In the genomic region with DNA sequence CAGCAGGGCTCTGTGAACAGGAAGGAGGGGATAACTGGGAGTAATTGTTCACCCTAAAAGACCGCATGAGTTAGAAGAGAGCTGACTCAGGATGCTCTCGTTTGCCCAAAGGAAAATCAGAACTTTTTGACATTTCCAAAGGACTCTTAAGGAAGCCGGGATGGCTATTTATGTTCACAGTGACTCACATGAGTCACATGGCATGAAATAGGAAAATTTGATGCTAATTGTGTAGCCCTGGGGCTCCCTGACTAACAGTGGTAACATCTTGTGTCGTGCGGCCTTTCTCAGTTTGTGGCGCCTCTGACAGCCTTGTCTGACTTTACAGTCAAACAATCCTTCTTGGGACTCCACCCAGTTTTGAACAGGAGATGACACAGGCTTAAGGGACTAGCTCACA, we compare ENCODE assay signal across 21 mouse cellular contexts. TPM values are rescaled to one million over a fixed set of nuclear protein-coding genes. Genes with fewer than 3 reads are reported as not detected.
DNase-seq lines count a peak whose midpoint lies in the region; ATAC-seq and TF ChIP-seq lines count a peak whose summit lies in the region.
"Had no signal": no experiment of that assay in that cellular context is flagged by ENCODE, and none has a peak within 500 bp of the region (broad histone marks: within the 10 kb centered on the region; RNA-seq: fewer than 3 reads in every experiment).

No protein-coding gene starts in this region.

- H3K36me3 ChIP-seq in C2C12 (ENCODE audit: control insufficient read depth, insufficient read depth): no peaks in the 10 kb centered on the region
- no peaks in the 10 kb centered on the region for H3K36me3 ChIP-seq in myocyte (ENCODE audit: control insufficient read depth, insufficient read depth)
- H3K36me3 ChIP-seq in forebrain, embryonic 12.5 days (replicated peaks): no peaks in the 10 kb centered on the region
- H3K36me3 ChIP-seq: forebrain, embryonic 15.5 days; limb, embryonic 15.5 days; liver, embryonic 15.5 days; midbrain, embryonic 13.5 days had no signal

- H3ac ChIP-seq in C2C12 (ENCODE audit: control insufficient read depth, insufficient read length, low read depth) (no peak overlapping the region), myocyte (ENCODE audit: control insufficient read depth, insufficient read length) (no peak overlapping the region)

- ATAC-seq in forebrain, embryonic 12.5 days (ENCODE audit: low FRiP score): no peak
- ATAC-seq: forebrain, embryonic 15.5 days; hindbrain, embryonic 16.5 days; intestine, embryonic 16.5 days; lung, postnatal 0 days; midbrain, embryonic 13.5 days had no signal

- H3K27ac ChIP-seq in forebrain, embryonic 12.5 days: no peak overlapping the region
- H3K27ac ChIP-seq: forebrain, embryonic 15.5 days; limb, embryonic 15.5 days; liver, embryonic 15.5 days; midbrain, embryonic 13.5 days had no signal

- no peaks in the 10 kb centered on the region for H3K9me3 ChIP-seq in forebrain, embryonic 12.5 days
- H3K9me3 ChIP-seq: forebrain, embryonic 15.5 days; limb, embryonic 15.5 days; liver, embryonic 15.5 days; midbrain, embryonic 13.5 days had no signal

- H3K79me3 ChIP-seq in C2C12 (ENCODE audit: low read depth): no peaks in the 10 kb centered on the region

- H3K9ac ChIP-seq in forebrain, embryonic 12.5 days: no peak overlapping the region
- H3K9ac ChIP-seq: forebrain, embryonic 15.5 days; limb, embryonic 15.5 days; liver, embryonic 15.5 days; midbrain, embryonic 13.5 days had no signal

- H3K4me1 ChIP-seq in forebrain, embryonic 12.5 days: peaks cover 7% of the 10 kb centered on the region
- H3K4me1 ChIP-seq: liver, embryonic 15.5 days had no signal

- H3K79me2 ChIP-seq in C2C12 (ENCODE audit: control insufficient read depth, insufficient read depth) (no peaks in the 10 kb centered on the region), myocyte (ENCODE audit: control insufficient read depth, insufficient read depth) (no peaks in the 10 kb centered on the region)

- intact Hi-C loops in left cerebral cortex, postnatal 14 days (cut with DNase I): loop anchor here (5.0 kb wide), 1 partner anchor 39 kb away; no protein-coding TSS in a partner anchor
- intact Hi-C loops in left cerebral cortex, postnatal 10 days (cut with DNase I): loop anchor here (5.0 kb wide), 1 partner anchor 39 kb away; no protein-coding TSS in a partner anchor

- no peaks in the 10 kb centered on the region for H3K27me3 ChIP-seq in C2C12 (ENCODE audit: control insufficient read depth, insufficient read depth, insufficient read length)
- no peaks in the 10 kb centered on the region for H3K27me3 ChIP-seq in myocyte (ENCODE audit: control insufficient read depth, insufficient read depth, insufficient read length)
- peaks cover 46% of the 10 kb centered on the region for H3K27me3 ChIP-seq in forebrain, embryonic 12.5 days

- peak overlapping the region; percentile 36 for H3K4me2 ChIP-seq in myocyte (ENCODE audit: low read depth)
- no peak overlapping the region for H3K4me2 ChIP-seq in forebrain, embryonic 12.5 days
- H3K4me2 ChIP-seq: forebrain, embryonic 15.5 days; limb, embryonic 15.5 days; liver, embryonic 15.5 days; midbrain, embryonic 13.5 days had no signal

- H3K4me3 ChIP-seq in C2C12 (ENCODE audit: insufficient read depth, poor library complexity, severe bottlenecking) (no peak overlapping the region), myocyte (no peak overlapping the region)
- no peak overlapping the region for H3K4me3 ChIP-seq in forebrain, embryonic 12.5 days (replicated peaks)
- H3K4me3 ChIP-seq: forebrain, embryonic 15.5 days; limb, embryonic 15.5 days; liver, embryonic 15.5 days; midbrain, embryonic 13.5 days had no signal

- peak; percentile 27 to 69 for DNase-seq in left cerebral cortex, postnatal 14 days (ENCODE audit: low spot score in 2 of 2)
- DNase-seq in left cerebral cortex, postnatal 10 days (ENCODE audit: extremely low spot score in 1 of 2, low spot score in 2 of 2): no peak
- peak; percentile 85 for DNase-seq in NIH3T3 (ENCODE audit: low read depth)
- no peak for DNase-seq in cerebellum, adult 9-11 months
- DNase-seq: adrenal gland, postnatal 10 days; cerebellum, adult 11 months; gastrocnemius, postnatal 14 days; kidney, postnatal 36 days; retina, postnatal 1 day; thymus, adult 18-20 months; thymus, postnatal 4 days had no signal

- no peak for TF ChIP-seq POLR2A in myocyte (IDR thresholded peaks at IDR 0.05; ENCODE audit: insufficient read length, low read depth)

- no peak for TF ChIP-seq CTCF in C2C12 (IDR thresholded peaks at IDR 0.05; ENCODE audit: control insufficient read depth, insufficient read depth, insufficient read length)

- 81% methylated on average over 6 of the region's 6 CpGs for WGBS in forebrain, embryonic 12.5 days

TF ChIP-seq in C2C12, 6 proteins besides CTCF, POLR2A, EP300 and RAD21:
- TF ChIP-seq MYOD1 (IDR thresholded peaks at IDR 0.05; ENCODE audit: control insufficient read depth, insufficient read length, low read depth) (no peak), MYOG (IDR thresholded peaks at IDR 0.05; ENCODE audit: control insufficient read depth, extremely low read depth, insufficient read length) (no peak), MAX (IDR thresholded peaks at IDR 0.05) (no peak), FOSL1 (IDR thresholded peaks at IDR 0.05; ENCODE audit: insufficient read depth, low read length, poor library complexity, severe bottlenecking) (peak; percentile 23), CEBPB (IDR thresholded peaks at IDR 0.05; ENCODE audit: low read depth) (no peak), USF1 (IDR thresholded peaks at IDR 0.05; ENCODE audit: low read depth) (peak; percentile 88)

TF ChIP-seq in myocyte, 11 proteins besides CTCF, POLR2A, EP300 and RAD21:
- TF ChIP-seq REST (IDR thresholded peaks at IDR 0.05; ENCODE audit: insufficient read depth, insufficient read length) (no peak), CEBPB (IDR thresholded peaks at IDR 0.05; ENCODE audit: insufficient read depth, poor library complexity, severe bottlenecking) (no peak), TCF3 (IDR thresholded peaks at IDR 0.05; ENCODE audit: insufficient read length, low read depth) (no peak), USF1 (IDR thresholded peaks at IDR 0.05; ENCODE audit: low read depth) (peak; percentile 70), POLR2AphosphoS2 (IDR thresholded peaks at IDR 0.05; ENCODE audit: insufficient read length, low read depth) (no peak), E2F4 (IDR thresholded peaks at IDR 0.05; ENCODE audit: insufficient read depth) (no peak)
TF ChIP-seq in myocyte: peak in this region for 1.

RNA-seq across cellular contexts. Expression of gene Cacna1a, which starts 51.9 kb away (rescaled TPM):
- 100 to 1,000 TPM; 288 to 326 TPM for total RNA-seq in left cerebral cortex, postnatal 14 days (2021)
- total RNA-seq in left cerebral cortex, postnatal 10 days (2021): 100 to 1,000 TPM; 269 to 287 TPM
- polyA plus RNA-seq in C2C12 (2012; fragmentation: generic; extraction: Trizol) (3.1 TPM), myocyte (2012; fragmentation: generic; extraction: Trizol) (1.8 TPM)
- polyA plus RNA-seq in forebrain, embryonic 12.5 days (2016; fragmentation: Nextera tagmentation; extraction: Ambion mirVana): 8.2 and 11.5 TPM in 2 replicates

Comparison
In these comparisons a context has a peak if more than half of its experiments do, and no peak if none do; other contexts are left out.
1. DNase-seq: peak in left cerebral cortex, postnatal 14 days (2 of 2) and NIH3T3 (single experiment); none in left cerebral cortex, postnatal 10 days (0 of 2) and cerebellum, adult 9-11 months (single experiment).